Mouse (Mus musculus): ENCODE measurements at regions not wholly inside any gene's neighbourhood (a gene's known extent, or its start where the extent isn't known, plus 50 kb on each side); places are given as distances from the start of the nearest gene placed in this dataset.

DNA sequence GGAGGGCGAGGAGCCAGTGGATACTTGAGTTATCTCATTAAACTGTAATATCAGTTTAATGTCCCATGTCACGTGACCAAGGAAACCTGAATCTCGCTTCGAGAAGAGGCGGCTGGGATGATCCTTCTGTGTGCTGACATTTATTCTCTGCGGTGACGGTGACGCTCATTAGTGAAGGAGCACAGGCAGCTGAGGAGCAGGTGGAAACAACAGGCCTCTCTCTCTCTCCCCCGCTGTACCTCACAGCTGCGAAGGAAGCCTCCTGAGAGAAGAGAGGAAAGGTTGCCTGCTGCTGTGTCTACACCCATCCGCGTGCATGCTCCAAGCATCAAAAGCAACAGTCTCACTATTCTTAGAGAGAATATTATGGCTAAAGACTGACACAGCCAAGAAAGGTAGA is 731.8 kb downstream of the Defb40 start:
- Histone ChIP-seq H3K27ac (ENCODE audit: low read depth) (no peak overlapping the region), H3K36me3 (ENCODE audit: insufficient read depth) (no peaks in the 10 kb centered on the region), H3K9ac (no peak overlapping the region), H3K4me3 (ENCODE audit: low read depth, low read length) (no peak overlapping the region), H3K27me3 (ENCODE audit: insufficient read depth, low read length) (no peaks in the 10 kb centered on the region), H3K9me3 (ENCODE audit: low read depth, low read length) (no peaks in the 10 kb centered on the region), H3K4me1 (ENCODE audit: insufficient read depth) (no peaks in the 10 kb centered on the region), H3K4me2 (no peak overlapping the region)
- 79% methylated on average over 12 of the region's 12 CpGs for WGBS
- ATAC-seq (ENCODE audit: insufficient read depth) (no peak), DNase-seq (no peak)
- no peak for TF ChIP-seq CTCF (IDR thresholded peaks at IDR 0.05; ENCODE audit: low read depth)

DNA sequence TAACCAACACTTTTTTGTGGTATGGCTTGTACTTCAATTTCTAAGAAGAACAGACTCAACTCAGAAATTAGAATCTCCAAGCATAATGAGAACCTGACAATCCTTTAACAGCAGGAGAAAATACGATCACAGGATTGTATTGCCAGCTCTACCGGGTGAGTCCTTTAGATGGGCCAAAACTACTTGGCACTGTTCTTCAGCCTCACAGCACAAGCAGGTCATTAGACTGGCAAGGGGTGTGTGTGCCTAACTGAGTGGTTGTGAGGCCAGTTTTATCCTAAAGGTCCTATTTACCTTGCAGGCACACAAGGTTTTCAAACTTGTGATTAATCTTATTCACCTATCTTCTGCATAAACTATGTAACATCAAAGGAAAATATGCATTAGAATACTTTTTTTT is 760.5 kb downstream of the Defb40 start:
- Histone ChIP-seq H3K36me3 (ENCODE audit: insufficient read depth) (no peaks in the 10 kb centered on the region), H3K27me3 (ENCODE audit: insufficient read depth, low read length) (no peaks in the 10 kb centered on the region), H3K4me2 (no peak overlapping the region), H3K27ac (ENCODE audit: low read depth) (no peak overlapping the region), H3K9ac (no peak overlapping the region), H3K4me1 (ENCODE audit: insufficient read depth) (no peaks in the 10 kb centered on the region), H3K9me3 (ENCODE audit: low read depth, low read length) (no peaks in the 10 kb centered on the region), H3K4me3 (ENCODE audit: low read depth, low read length) (no peak overlapping the region)
- ATAC-seq (ENCODE audit: insufficient read depth) (no peak), DNase-seq (no peak)
- WGBS, result 74% methylated on average over 2 of the region's 2 CpGs
- TF ChIP-seq CTCF (IDR thresholded peaks at IDR 0.05; ENCODE audit: low read depth), result no peak

DNA sequence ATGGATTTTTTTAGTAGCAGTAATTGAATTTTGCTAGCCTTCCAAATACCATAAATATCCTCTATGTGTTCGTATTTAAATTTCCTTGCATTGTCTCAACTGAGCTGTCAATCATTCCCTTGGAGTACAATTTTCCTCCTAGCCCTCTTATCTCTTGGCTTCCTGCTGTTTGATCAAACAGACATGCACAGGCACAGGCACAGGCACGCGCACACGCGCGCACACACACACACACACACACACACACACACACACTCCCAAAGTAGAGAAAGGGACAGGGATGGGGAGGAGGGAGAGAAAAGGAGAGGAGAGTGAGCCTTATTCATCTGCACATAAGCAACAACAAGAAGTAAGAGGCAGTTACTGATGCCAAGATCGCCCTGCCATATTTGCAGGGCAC is 760.9 kb downstream of the Defb40 start:
- Histone ChIP-seq H3K4me2 (no peak overlapping the region), H3K4me3 (ENCODE audit: low read depth, low read length) (no peak overlapping the region), H3K36me3 (ENCODE audit: insufficient read depth) (no peaks in the 10 kb centered on the region), H3K9ac (no peak overlapping the region), H3K27me3 (ENCODE audit: insufficient read depth, low read length) (no peaks in the 10 kb centered on the region), H3K9me3 (ENCODE audit: low read depth, low read length) (no peaks in the 10 kb centered on the region), H3K4me1 (ENCODE audit: insufficient read depth) (no peaks in the 10 kb centered on the region), H3K27ac (ENCODE audit: low read depth) (no peak overlapping the region)
- DNase-seq (no peak), ATAC-seq (ENCODE audit: insufficient read depth) (no peak)
- TF ChIP-seq CTCF (IDR thresholded peaks at IDR 0.05; ENCODE audit: low read depth), result no peak
- WGBS, result 75% methylated on average over 7 of the region's 7 CpGs

DNA sequence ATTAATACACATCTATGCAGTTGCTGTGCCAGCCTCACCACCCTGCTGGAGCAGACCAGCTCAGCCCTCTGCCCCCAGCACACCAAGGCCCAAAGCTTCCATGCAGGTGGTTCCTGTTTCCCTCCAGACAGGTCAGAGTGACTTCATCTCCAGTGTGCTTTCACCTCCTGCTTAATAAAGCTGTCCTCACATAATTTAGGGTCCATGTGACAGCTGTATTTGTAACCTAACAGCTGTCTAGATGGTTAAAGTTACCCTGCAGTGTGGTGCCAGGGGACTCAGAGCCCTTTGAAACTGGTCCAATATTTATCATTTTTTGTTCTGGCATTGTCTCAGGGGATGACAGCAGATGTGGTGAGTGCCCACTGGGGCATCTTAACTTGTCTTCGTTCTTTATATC is 761.5 kb downstream of the Defb40 start:
- Histone ChIP-seq H3K36me3 (ENCODE audit: insufficient read depth) (no peaks in the 10 kb centered on the region), H3K4me2 (no peak overlapping the region), H3K27me3 (ENCODE audit: insufficient read depth, low read length) (no peaks in the 10 kb centered on the region), H3K27ac (ENCODE audit: low read depth) (no peak overlapping the region), H3K9me3 (ENCODE audit: low read depth, low read length) (no peaks in the 10 kb centered on the region), H3K4me1 (ENCODE audit: insufficient read depth) (no peaks in the 10 kb centered on the region), H3K4me3 (ENCODE audit: low read depth, low read length) (no peak overlapping the region), H3K9ac (no peak overlapping the region)
- no peak for TF ChIP-seq CTCF (IDR thresholded peaks at IDR 0.05; ENCODE audit: low read depth)
- no peak for ATAC-seq (ENCODE audit: insufficient read depth)
- DNase-seq, result no peak
- WGBS, result 35% methylated on average over 1 of the region's 1 CpGs

DNA sequence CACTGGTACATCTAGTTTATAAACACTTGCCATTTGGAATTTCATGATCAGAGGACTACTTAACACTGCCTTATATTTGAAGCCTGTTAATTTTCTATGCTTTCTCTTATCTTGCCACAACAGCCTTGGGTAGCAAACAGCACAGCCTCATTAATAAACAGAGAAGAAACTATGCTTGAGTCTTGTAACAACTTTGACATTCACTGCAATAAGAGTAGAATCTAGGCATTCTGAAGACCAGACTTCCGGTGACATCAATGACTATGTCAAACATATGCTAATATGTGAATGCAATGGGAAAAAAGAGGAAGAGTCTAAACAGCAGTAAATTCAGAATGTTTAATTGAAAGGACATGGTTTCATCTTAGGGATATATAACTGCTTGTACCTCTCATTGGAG is 768.0 kb downstream of the Defb40 start:
- 85% methylated on average over 1 of the region's 1 CpGs for WGBS
- Histone ChIP-seq H3K27ac (ENCODE audit: low read depth) (no peak overlapping the region), H3K27me3 (ENCODE audit: insufficient read depth, low read length) (no peaks in the 10 kb centered on the region), H3K4me3 (ENCODE audit: low read depth, low read length) (no peak overlapping the region), H3K36me3 (ENCODE audit: insufficient read depth) (no peaks in the 10 kb centered on the region), H3K9me3 (ENCODE audit: low read depth, low read length) (no peaks in the 10 kb centered on the region), H3K4me2 (no peak overlapping the region), H3K9ac (no peak overlapping the region), H3K4me1 (ENCODE audit: insufficient read depth) (no peaks in the 10 kb centered on the region)
- no peak for ATAC-seq (ENCODE audit: insufficient read depth)
- TF ChIP-seq CTCF (IDR thresholded peaks at IDR 0.05; ENCODE audit: low read depth), result no peak
- DNase-seq, result no peak

- 59% methylated on average over 1 of the region's 1 CpGs for WGBS
- ATAC-seq (ENCODE audit: insufficient read depth), result no peak
Measured at GRCm38 (mm10) chr8:18208658-18209057, 769.4 kb downstream of the Defb40 start.

GRCm38 (mm10) chr8:18187486-18187885 is 790.6 kb downstream of the Defb40 start:
- Histone ChIP-seq H3K9ac (no peak overlapping the region), H3K36me3 (ENCODE audit: insufficient read depth) (no peaks in the 10 kb centered on the region), H3K27me3 (ENCODE audit: insufficient read depth, low read length) (no peaks in the 10 kb centered on the region), H3K4me3 (ENCODE audit: low read depth, low read length) (no peak overlapping the region), H3K9me3 (ENCODE audit: low read depth, low read length) (no peaks in the 10 kb centered on the region), H3K4me1 (ENCODE audit: insufficient read depth) (no peaks in the 10 kb centered on the region), H3K27ac (ENCODE audit: low read depth) (no peak overlapping the region), H3K4me2 (no peak overlapping the region)
- ATAC-seq (ENCODE audit: insufficient read depth) (no peak), DNase-seq (no peak)
- TF ChIP-seq CTCF (IDR thresholded peaks at IDR 0.05; ENCODE audit: low read depth), result no peak

More at GRCm38 (mm10) chr8:18208658-18209057, 769.4 kb downstream of the Defb40 start:
- no peak overlapping the region for H3K4me3 ChIP-seq (ENCODE audit: low read depth, low read length)
- no peaks in the 10 kb centered on the region for H3K9me3 ChIP-seq (ENCODE audit: low read depth, low read length)
- no peaks in the 10 kb centered on the region for H3K36me3 ChIP-seq (ENCODE audit: insufficient read depth)
- no peaks in the 10 kb centered on the region for H3K4me1 ChIP-seq (ENCODE audit: insufficient read depth)
- no peak for DNase-seq
- H3K9ac ChIP-seq, result no peak overlapping the region
- H3K27ac ChIP-seq (ENCODE audit: low read depth), result no peak overlapping the region
- no peak overlapping the region for H3K4me2 ChIP-seq
- no peaks in the 10 kb centered on the region for H3K27me3 ChIP-seq (ENCODE audit: insufficient read depth, low read length)
- TF ChIP-seq CTCF (IDR thresholded peaks at IDR 0.05; ENCODE audit: low read depth), result no peak

- no peak overlapping the region for H3K4me3 ChIP-seq (ENCODE audit: low read depth, low read length)
- H3K27me3 ChIP-seq (ENCODE audit: insufficient read depth, low read length), result no peaks in the 10 kb centered on the region
- H3K4me1 ChIP-seq (ENCODE audit: insufficient read depth), result no peaks in the 10 kb centered on the region
- no peaks in the 10 kb centered on the region for H3K36me3 ChIP-seq (ENCODE audit: insufficient read depth)
- H3K9me3 ChIP-seq (ENCODE audit: low read depth, low read length), result no peaks in the 10 kb centered on the region
- ATAC-seq (ENCODE audit: insufficient read depth), result no peak
- no peak for DNase-seq
- no peak for TF ChIP-seq CTCF (IDR thresholded peaks at IDR 0.05; ENCODE audit: low read depth)
- no peak overlapping the region for H3K27ac ChIP-seq (ENCODE audit: low read depth)
- H3K4me2 ChIP-seq, result no peak overlapping the region
- H3K9ac ChIP-seq, result no peak overlapping the region
- WGBS, result 86% methylated on average over 7 of the region's 7 CpGs
Measured at GRCm38 (mm10) chr8:18175544-18176092, 802.4 kb downstream of the Defb40 start.
